Comparison of ENCODE assay signal across 30 mouse cellular contexts in the genomic region with DNA sequence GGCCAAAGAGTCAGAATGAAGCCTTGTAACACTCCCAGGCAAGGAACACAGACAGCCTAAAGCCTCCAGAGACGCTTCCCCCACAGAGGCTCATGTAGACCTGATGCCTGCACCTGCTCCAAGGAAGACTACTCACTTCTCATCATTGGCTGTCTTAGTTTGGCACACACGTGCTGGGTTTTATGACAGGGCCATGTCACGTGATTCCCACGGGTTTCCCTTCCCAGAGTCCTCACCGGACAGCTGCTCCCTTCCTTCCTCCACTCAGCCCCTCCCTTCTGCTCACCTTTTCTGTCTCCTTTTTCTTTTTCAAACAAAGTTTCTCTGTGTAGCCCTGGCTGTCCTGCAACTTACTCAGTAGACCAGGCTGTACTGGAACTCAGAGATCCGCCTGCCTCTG. TPM values are rescaled to one million over a fixed set of nuclear protein-coding genes. Genes with fewer than 3 reads are reported as not detected.
"Had no signal": no experiment of that assay in that cellular context is flagged by ENCODE, and none has a peak within 500 bp of the region (broad histone marks: within the 10 kb centered on the region; RNA-seq: fewer than 3 reads in every experiment).

No protein-coding gene starts in this region.

- H3K4me2 ChIP-seq: heart, embryonic 12.5 days; hindbrain, embryonic 14.5 days; intestine, embryonic 15.5 days; limb, embryonic 13.5 days; limb, embryonic 15.5 days; liver, embryonic 12.5 days had no signal

- DNase-seq: gastrocnemius, adult 2 months; gastrocnemius, postnatal 10 days; gastrocnemius, postnatal 25 days; heart, adult 18-20 months; heart, postnatal 10 days; heart, postnatal 4 days; kidney, adult 18-20 months; kidney, adult 8-10 months; kidney, postnatal 14 days; kidney, postnatal 36 days; layer of hippocampus, adult 9-11 months; layer of hippocampus, postnatal 36 days; left cerebral cortex, postnatal 4 days had no signal

- H3K9ac ChIP-seq: heart, embryonic 12.5 days; hindbrain, embryonic 14.5 days; intestine, embryonic 15.5 days; limb, embryonic 13.5 days; limb, embryonic 15.5 days; liver, embryonic 12.5 days; liver, embryonic 14.5 days had no signal

- H3K4me3 ChIP-seq: gastrocnemius, adult 2 months; heart, embryonic 10.5 days; heart, embryonic 12.5 days; hindbrain, embryonic 10.5 days; intestine, embryonic 15.5 days; limb, embryonic 13.5 days; limb, embryonic 15.5 days; liver, embryonic 12.5 days had no signal

- H3K9me3 ChIP-seq: heart, embryonic 10.5 days; intestine, embryonic 15.5 days; limb, embryonic 15.5 days had no signal

- ATAC-seq: hindbrain, embryonic 16.5 days; inflammation-experienced regulatory T-cells, adult 6 months; intestine, embryonic 15.5 days; liver, embryonic 12.5 days had no signal

- H3K27ac ChIP-seq: gastrocnemius, adult 2 months; heart, embryonic 10.5 days; hindbrain, embryonic 10.5 days; hindbrain, embryonic 14.5 days; intestine, embryonic 15.5 days; limb, embryonic 13.5 days; limb, embryonic 15.5 days; liver, embryonic 12.5 days; liver, embryonic 14.5 days had no signal

- H3K27me3 ChIP-seq: intestine, embryonic 15.5 days; limb, embryonic 13.5 days; limb, embryonic 15.5 days had no signal

- H3K36me3 ChIP-seq: heart, embryonic 10.5 days; heart, embryonic 12.5 days; hindbrain, embryonic 10.5 days; intestine, embryonic 15.5 days; limb, embryonic 13.5 days; limb, embryonic 15.5 days; liver, embryonic 12.5 days had no signal

- H3K4me1 ChIP-seq: heart, embryonic 12.5 days; intestine, embryonic 15.5 days; limb, embryonic 13.5 days; limb, embryonic 15.5 days; liver, embryonic 12.5 days had no signal

RNA-seq across cellular contexts. Expression of gene Entpd3, which starts 7.6 kb away (rescaled TPM):
- total RNA-seq: gastrocnemius, adult 2 months; gastrocnemius, postnatal 25 days; gastrocnemius, postnatal 4 days; granulocyte monocyte progenitor cell, adult 5-6 weeks; heart, adult 18-20 months; heart, adult 8-10 months; heart, postnatal 10 days; heart, postnatal 25 days; liver, adult 2 months had no signal
- polyA plus RNA-seq: heart, embryonic 14.5 days; liver, adult 2 months; liver, embryonic 12.5 days had no signal
